Mouse (Mus musculus) lung, postnatal 0 days (tissue): Measurements from ENCODE around the gene Ror2.

ENCODE experiments used
- CTCF ChIP-seq: IDR thresholded peaks from 2 replicates; pipeline ENCODE4 v1.5.1; 2016; ENCODE audit warnings: antibody characterized with exemption, mild to moderate bottlenecking
- EP300 ChIP-seq: IDR thresholded peaks from 2 replicates; pipeline ENCODE4 v1.6.1; 2016; ENCODE audit warnings: antibody characterized with exemption, mild to moderate bottlenecking, control low read depth

DNA sequence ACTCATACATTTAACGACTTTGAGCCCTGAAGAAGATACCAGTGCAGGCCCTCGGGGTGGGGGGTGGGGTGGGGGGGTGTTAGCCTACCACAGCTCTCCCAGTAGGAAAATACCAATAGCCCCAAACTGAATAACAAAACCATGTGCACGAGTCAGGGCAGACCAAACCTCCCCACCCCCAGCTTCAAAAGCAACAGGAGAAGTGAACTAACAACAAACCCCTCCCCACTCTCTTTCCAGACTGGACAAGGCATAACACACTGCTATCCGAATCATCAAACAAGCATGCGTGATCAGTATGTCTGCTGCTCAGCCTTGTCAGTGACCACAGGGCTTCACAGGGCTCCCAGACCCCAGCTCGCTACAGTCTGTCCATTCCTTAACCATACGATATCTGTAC lies 94.3 kb downstream of the Ror2 start:
- TF ChIP-seq CTCF (no peak), EP300 (no peak)
